Mouse (Mus musculus): ENCODE results near the gene Amigo3. TPM values are rescaled to one million over a fixed set of nuclear protein-coding genes. Genes with fewer than 3 reads are reported as not detected.

The Amigo3 gene
- polyA plus RNA-seq, 1 experiment from 2014 or later: 1.2 TPM

DNA sequence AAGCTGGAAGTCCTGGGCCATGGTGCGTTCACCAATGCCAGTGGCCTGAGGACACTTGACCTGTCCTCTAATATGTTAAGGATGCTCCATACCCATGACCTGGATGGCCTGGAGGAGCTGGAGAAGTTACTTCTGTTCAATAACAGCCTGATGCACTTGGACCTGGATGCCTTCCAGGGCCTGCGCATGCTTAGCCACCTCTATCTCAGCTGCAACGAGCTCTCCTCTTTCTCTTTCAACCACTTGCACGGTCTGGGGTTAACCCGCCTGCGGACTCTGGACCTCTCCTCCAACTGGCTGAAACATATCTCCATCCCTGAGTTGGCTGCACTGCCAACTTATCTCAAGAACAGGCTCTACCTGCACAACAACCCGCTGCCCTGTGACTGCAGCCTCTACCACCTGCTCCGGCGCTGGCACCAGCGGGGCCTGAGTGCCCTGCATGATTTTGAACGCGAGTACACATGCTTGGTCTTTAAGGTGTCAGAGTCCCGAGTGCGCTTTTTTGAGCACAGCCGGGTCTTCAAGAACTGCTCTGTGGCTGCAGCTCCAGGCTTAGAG is 786 bp downstream of the Amigo3 start:
- H3K27ac ChIP-seq: peak overlapping the region; percentile 63; the same call in 1 of the 2 replicates
- H3K9ac ChIP-seq: 0 out of 2 replicates have a peak overlapping the region, but pooled peaks have one; percentile 51
- DNase-seq (no peak), ATAC-seq (ENCODE audit: low read depth) (no peak)
- H3K4me2 ChIP-seq: no peak overlapping the region
- WGBS (ENCODE audit: insufficient replicate concordance): 92% methylated on average over 15 of the region's 15 CpGs
- no peak overlapping the region for H3K4me3 ChIP-seq (replicated peaks)
- peaks cover 53% of the 10 kb centered on the region for H3K4me1 ChIP-seq (replicated peaks)
- H3K27me3 ChIP-seq: no peaks in the 10 kb centered on the region
- H3K9me3 ChIP-seq (replicated peaks): no peaks in the 10 kb centered on the region
- H3K36me3 ChIP-seq: peaks cover 83% of the 10 kb centered on the region

DNA sequence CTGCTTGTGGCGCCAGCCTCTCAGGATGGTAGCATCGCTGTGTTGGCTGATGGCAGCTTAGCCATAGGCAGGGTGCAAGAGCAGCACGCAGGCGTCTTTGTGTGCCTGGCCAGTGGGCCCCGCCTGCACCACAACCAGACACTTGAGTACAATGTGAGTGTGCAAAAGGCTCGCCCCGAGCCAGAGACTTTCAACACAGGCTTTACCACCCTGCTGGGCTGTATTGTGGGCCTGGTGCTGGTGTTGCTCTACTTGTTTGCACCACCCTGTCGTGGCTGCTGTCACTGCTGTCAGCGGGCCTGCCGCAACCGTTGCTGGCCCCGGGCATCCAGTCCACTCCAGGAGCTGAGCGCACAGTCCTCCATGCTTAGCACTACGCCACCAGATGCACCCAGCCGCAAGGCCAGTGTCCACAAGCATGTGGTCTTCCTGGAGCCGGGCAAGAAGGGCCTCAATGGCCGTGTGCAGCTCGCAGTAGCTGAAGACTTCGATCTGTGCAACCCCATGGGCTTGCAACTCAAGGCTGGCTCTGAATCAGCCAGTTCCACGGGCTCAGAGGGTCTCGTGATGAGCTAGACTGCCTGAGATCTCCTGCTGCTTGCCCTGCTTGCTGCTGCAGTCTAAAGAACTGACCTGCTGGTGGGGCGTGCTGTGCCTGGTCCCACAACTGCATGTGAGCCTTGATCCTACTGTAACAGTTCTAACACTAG is 1.5 kb downstream of the Amigo3 start:
- Histone ChIP-seq H3K9me3 (replicated peaks) (no peaks in the 10 kb centered on the region), H3K9ac (no peak overlapping the region), H3K4me2 (no peak overlapping the region), H3K4me1 (replicated peaks) (peaks cover 50% of the 10 kb centered on the region), H3K27me3 (no peaks in the 10 kb centered on the region), H3K36me3 (peaks cover 91% of the 10 kb centered on the region), H3K27ac (no peak overlapping the region), H3K4me3 (replicated peaks) (no peak overlapping the region)
- 91% methylated on average over 22 of the region's 22 CpGs for WGBS (ENCODE audit: insufficient replicate concordance)
- ATAC-seq (ENCODE audit: low read depth) (no peak), DNase-seq (no peak)

DNA sequence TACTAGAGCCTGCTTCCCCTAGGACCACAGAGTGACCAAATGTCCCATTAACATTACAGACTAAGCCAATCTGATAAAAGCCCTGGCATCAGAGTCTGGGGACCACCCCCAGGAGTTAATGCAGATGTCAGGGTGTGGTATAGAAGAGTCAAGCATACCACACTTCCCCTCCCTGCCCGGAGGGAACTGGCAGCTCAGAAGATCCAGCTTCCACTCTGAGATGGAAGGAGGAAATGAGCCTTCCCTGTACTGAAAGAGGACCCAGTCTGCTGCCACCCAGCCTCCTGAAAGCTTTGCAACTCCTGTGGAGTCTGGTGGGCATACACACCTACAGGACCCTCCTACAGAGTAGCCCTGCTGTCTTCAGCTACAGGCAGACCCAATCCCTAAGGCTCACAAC is 2.1 kb downstream of the Amigo3 start:
- ATAC-seq (ENCODE audit: low read depth) (no peak), DNase-seq (no peak)
- H3K4me2 ChIP-seq: no peak overlapping the region
- peaks cover 95% of the 10 kb centered on the region for H3K36me3 ChIP-seq
- H3K4me3 ChIP-seq (replicated peaks): no peak overlapping the region
- H3K9me3 ChIP-seq (replicated peaks): no peaks in the 10 kb centered on the region
- no peak overlapping the region for H3K27ac ChIP-seq
- peaks cover 44% of the 10 kb centered on the region for H3K4me1 ChIP-seq (replicated peaks)
- H3K27me3 ChIP-seq: no peaks in the 10 kb centered on the region
- 50% methylated on average over 1 of the region's 1 CpGs for WGBS (ENCODE audit: insufficient replicate concordance)
- H3K9ac ChIP-seq: no peak overlapping the region

- Histone ChIP-seq H3K9ac (no peak overlapping the region), H3K27ac (no peak overlapping the region), H3K27me3 (no peaks in the 10 kb centered on the region), H3K4me1 (replicated peaks) (peaks cover 42% of the 10 kb centered on the region), H3K9me3 (replicated peaks) (no peaks in the 10 kb centered on the region), H3K4me3 (replicated peaks) (no peak overlapping the region), H3K36me3 (peaks cover 95% of the 10 kb centered on the region), H3K4me2 (no peak overlapping the region)
- 92% methylated on average over 6 of the region's 6 CpGs for WGBS (ENCODE audit: insufficient replicate concordance)
- no peak for DNase-seq
- no peak for ATAC-seq (ENCODE audit: low read depth)
Measured at GRCm38 (mm10) chr9:108055661-108056237, 2.8 kb downstream of the Amigo3 start.

- no peak overlapping the region for H3K4me3 ChIP-seq (replicated peaks)
- H3K27me3 ChIP-seq: no peaks in the 10 kb centered on the region
- H3K4me1 ChIP-seq (replicated peaks): peaks cover 49% of the 10 kb centered on the region
- peaks cover 95% of the 10 kb centered on the region for H3K36me3 ChIP-seq
- H3K27ac ChIP-seq: no peak overlapping the region
- H3K9me3 ChIP-seq (replicated peaks): no peaks in the 10 kb centered on the region
- no peak overlapping the region for H3K4me2 ChIP-seq
- WGBS (ENCODE audit: insufficient replicate concordance): 87% methylated on average over 28 of the region's 28 CpGs
- H3K9ac ChIP-seq: no peak overlapping the region
- ATAC-seq (ENCODE audit: low read depth) (no peak), DNase-seq (no peak)
Measured at GRCm38 (mm10) chr9:108056361-108057261, 3.7 kb downstream of the Amigo3 start.

GRCm38 (mm10) chr9:108057262-108057562 is 4.3 kb downstream of the Amigo3 start:
- Histone ChIP-seq H3K9ac (no peak overlapping the region), H3K4me2 (no peak overlapping the region), H3K27me3 (no peaks in the 10 kb centered on the region), H3K4me1 (replicated peaks) (peaks cover 52% of the 10 kb centered on the region), H3K36me3 (peaks cover 95% of the 10 kb centered on the region), H3K4me3 (replicated peaks) (no peak overlapping the region), H3K9me3 (replicated peaks) (no peaks in the 10 kb centered on the region), H3K27ac (no peak overlapping the region)
- ATAC-seq (ENCODE audit: low read depth) (no peak), DNase-seq (no peak)
- 88% methylated on average over 5 of the region's 5 CpGs for WGBS (ENCODE audit: insufficient replicate concordance)

DNA sequence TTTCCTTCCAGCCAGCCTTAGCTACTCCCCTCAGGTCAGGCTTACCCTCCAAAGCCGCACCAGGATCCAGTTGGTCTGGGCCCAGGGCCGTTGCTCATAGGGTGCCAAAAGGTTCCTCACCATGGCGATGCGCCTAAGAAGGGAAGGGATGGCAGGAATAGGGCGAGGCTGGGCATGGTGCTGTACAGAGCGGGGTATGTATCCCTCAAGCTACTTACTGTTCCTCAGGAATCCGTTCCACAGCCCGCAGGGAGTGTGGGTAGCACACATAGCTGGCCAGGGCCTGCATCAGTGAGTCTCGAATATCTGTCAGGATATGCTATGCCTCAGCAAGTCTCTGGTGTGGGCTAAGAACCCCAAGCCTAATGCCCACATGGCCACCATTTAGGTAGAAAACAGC is 5.3 kb downstream of the Amigo3 start:
- peaks cover 100% of the 10 kb centered on the region for H3K36me3 ChIP-seq
- H3K4me1 ChIP-seq (replicated peaks): peaks cover 49% of the 10 kb centered on the region
- no peaks in the 10 kb centered on the region for H3K9me3 ChIP-seq (replicated peaks)
- H3K27me3 ChIP-seq: no peaks in the 10 kb centered on the region
- 95% methylated on average over 9 of the region's 9 CpGs for WGBS (ENCODE audit: insufficient replicate concordance)
- DNase-seq: no peak
- no peak for ATAC-seq (ENCODE audit: low read depth)
- no peak overlapping the region for H3K4me2 ChIP-seq
- no peak overlapping the region for H3K9ac ChIP-seq
- no peak overlapping the region for H3K4me3 ChIP-seq (replicated peaks)
- H3K27ac ChIP-seq: no peak overlapping the region

DNA sequence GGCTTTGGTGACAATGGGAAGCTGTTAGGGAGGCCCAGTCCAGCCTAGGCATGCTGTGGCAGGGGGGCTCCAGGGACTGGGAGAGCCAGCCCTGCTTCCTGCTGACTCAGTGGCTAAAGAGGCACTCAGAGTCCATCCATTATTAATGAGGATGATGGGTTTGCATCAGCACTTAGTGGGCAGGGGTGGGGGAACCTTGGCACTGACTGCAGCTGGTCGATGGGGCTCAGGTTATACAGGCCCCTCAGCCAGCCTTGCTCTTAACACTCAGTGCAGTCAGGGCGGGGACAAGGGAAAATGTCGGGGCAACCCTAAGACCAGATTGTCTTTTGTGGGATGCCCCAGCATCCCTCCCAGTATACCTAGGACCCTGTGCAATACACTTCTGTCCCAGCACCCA is 9.2 kb downstream of the Amigo3 start:
- DNase-seq (no peak), ATAC-seq (ENCODE audit: low read depth) (no peak)
- Histone ChIP-seq H3K36me3 (peaks cover 100% of the 10 kb centered on the region), H3K4me3 (replicated peaks) (no peak overlapping the region), H3K9me3 (replicated peaks) (no peaks in the 10 kb centered on the region), H3K27ac (no peak overlapping the region), H3K4me1 (replicated peaks) (peaks cover 38% of the 10 kb centered on the region), H3K27me3 (no peaks in the 10 kb centered on the region), H3K9ac (no peak overlapping the region), H3K4me2 (no peak overlapping the region)
- WGBS (ENCODE audit: insufficient replicate concordance): 82% methylated on average over 3 of the region's 3 CpGs

GRCm38 (mm10) chr9:108063361-108063760 is 10.4 kb downstream of the Amigo3 start:
- no peak for DNase-seq
- Histone ChIP-seq H3K4me1 (replicated peaks) (peaks cover 47% of the 10 kb centered on the region), H3K27ac (no peak overlapping the region), H3K4me3 (replicated peaks) (no peak overlapping the region), H3K27me3 (no peaks in the 10 kb centered on the region), H3K9ac (no peak overlapping the region), H3K9me3 (replicated peaks) (no peaks in the 10 kb centered on the region), H3K4me2 (no peak overlapping the region), H3K36me3 (peaks cover 100% of the 10 kb centered on the region)
- no peak for ATAC-seq (ENCODE audit: low read depth)
- WGBS (ENCODE audit: insufficient replicate concordance): 75% methylated on average over 12 of the region's 12 CpGs

- H3K9ac ChIP-seq: no peak overlapping the region
- peaks cover 43% of the 10 kb centered on the region for H3K4me1 ChIP-seq (replicated peaks)
- no peak overlapping the region for H3K4me2 ChIP-seq
- no peak overlapping the region for H3K27ac ChIP-seq
- 40% methylated on average over 5 of the region's 5 CpGs for WGBS (ENCODE audit: insufficient replicate concordance)
- peak; percentile 58 for DNase-seq
- peak; percentile 64 for ATAC-seq (ENCODE audit: low read depth)
- H3K36me3 ChIP-seq: peaks cover 100% of the 10 kb centered on the region
- H3K4me3 ChIP-seq (replicated peaks): no peak overlapping the region
- H3K9me3 ChIP-seq (replicated peaks): no peaks in the 10 kb centered on the region
- H3K27me3 ChIP-seq: no peaks in the 10 kb centered on the region
Measured at GRCm38 (mm10) chr9:108065491-108066011, 12.6 kb downstream of the Amigo3 start.

DNA sequence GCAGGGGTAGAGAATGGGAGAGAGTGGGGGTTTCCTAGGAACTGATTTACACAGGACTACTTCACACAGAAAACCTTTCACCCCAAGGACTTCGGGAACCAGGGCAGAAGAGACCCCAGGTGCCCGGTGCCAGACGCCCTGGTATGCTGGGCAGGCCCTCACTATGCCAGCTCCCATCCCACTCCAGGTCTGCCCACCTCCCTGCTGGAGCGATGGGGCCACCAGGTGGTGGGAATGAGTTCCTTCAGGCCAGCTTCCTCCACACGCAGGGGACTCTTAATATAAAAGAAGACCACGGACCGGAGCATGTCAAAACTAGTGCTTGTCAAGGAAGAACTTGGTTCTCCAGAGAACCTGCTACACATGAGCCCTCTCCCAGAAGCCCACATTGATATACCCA is 14.2 kb downstream of the Amigo3 start:
- Histone ChIP-seq H3K4me1 (replicated peaks) (peaks cover 35% of the 10 kb centered on the region), H3K36me3 (peaks cover 100% of the 10 kb centered on the region), H3K27me3 (no peaks in the 10 kb centered on the region), H3K9me3 (replicated peaks) (no peaks in the 10 kb centered on the region), H3K27ac (no peak overlapping the region), H3K4me2 (no peak overlapping the region), H3K9ac (no peak overlapping the region), H3K4me3 (replicated peaks) (no peak overlapping the region)
- ATAC-seq (ENCODE audit: low read depth) (no peak), DNase-seq (no peak)
- 90% methylated on average over 7 of the region's 7 CpGs for WGBS (ENCODE audit: insufficient replicate concordance)

Data from liver, embryonic 13.5 days (tissue).